Mouse (Mus musculus): Measurements from ENCODE around the gene Stat5b. TPM values are rescaled to one million over a fixed set of nuclear protein-coding genes. Genes with fewer than 3 reads are reported as not detected.
A peak's percentile ranks its signal among the peaks of the same experiment; 100 is the strongest.

Stat5b gene
- polyA plus RNA-seq, 1 experiment, result 23.2 TPM

DNA sequence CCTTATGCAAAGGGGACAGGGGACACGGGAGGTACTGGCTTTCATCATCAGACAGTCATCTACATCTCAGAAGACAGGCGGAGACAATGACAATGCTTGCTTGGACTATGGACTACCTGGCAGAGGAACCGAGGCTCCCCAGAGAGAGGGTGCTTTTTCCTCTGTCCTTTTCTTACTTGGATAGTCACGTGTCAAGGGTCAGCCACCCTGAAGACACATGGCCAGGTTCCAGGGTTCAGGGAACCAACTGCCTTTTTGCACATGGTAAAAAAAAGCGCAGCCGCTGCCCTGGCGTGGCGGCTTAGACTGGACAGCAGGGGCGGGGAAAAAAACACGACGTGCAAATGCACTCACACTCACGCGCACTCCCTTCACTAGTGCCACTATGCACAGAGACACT, 68.0 kb downstream of the Stat5b start:
- H3K27ac ChIP-seq (ENCODE audit: insufficient read depth, low read depth, low read length), result peak overlapping the region; percentile 7; the same call in 1 of the 2 replicates
- peaks cover 4% of the 10 kb centered on the region; the same call in 1 of the 2 replicates for H3K4me1 ChIP-seq (ENCODE audit: control insufficient read depth, insufficient read depth, low read length)
- no peaks in the 10 kb centered on the region for H3K27me3 ChIP-seq (replicated peaks; ENCODE audit: control insufficient read depth, insufficient read depth, low read length)
- no peak overlapping the region for H3K4me3 ChIP-seq (ENCODE audit: insufficient read depth, low read depth, low read length)
- peak; percentile 96 for DNase-seq
- H3K36me3 ChIP-seq (ENCODE audit: control insufficient read depth, insufficient read depth, low read length), result no peaks in the 10 kb centered on the region; the same call in 1 of the 2 replicates
- TF ChIP-seq CTCF (conservative IDR thresholded peaks at IDR 0.05; ENCODE audit: insufficient read depth, insufficient read length, low read depth, low read length) (no peak), POLR2A (IDR thresholded peaks at IDR 0.05; ENCODE audit: low read depth, low read length) (no peak)
- WGBS, result 57% methylated on average over 13 of the region's 13 CpGs

DNA sequence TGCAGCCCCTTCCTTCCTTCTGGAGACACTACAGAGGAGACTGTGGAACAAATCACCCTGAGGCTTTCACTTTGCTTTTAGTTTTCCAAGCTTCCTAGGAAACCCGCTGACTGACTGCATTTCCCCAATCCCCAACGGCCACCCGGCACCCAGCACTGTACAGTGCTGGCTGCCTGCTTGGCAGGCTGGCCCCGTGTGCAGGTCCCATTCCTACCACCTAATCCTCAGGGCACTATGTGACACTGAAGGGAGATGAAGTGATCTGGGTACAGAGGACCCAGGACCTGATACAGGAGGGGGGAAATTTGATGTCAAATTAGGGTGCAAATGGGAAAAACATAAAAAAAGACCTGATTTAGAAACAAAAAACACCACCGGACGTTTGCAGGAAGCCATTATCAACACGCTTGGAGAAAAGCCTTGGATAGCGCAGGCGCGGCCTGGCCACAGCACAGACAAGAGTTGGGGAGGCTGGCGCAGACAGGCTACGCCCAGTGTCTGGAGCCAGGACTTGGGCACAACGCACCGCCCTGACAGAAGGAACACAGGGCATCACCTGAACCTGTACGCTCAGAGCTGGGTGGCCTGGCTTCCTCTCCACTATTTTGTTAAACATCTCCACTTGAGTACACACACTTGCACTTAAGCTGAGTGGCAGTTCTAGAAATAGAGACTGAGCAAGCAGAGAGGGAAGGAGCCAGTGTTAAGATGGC, 68.6 kb downstream of the Stat5b start:
- Histone ChIP-seq H3K4me1 (ENCODE audit: control insufficient read depth, insufficient read depth, low read length) (peaks cover 4% of the 10 kb centered on the region; the same call in 1 of the 2 replicates), H3K36me3 (ENCODE audit: control insufficient read depth, insufficient read depth, low read length) (no peaks in the 10 kb centered on the region; the same call in 1 of the 2 replicates), H3K27ac (ENCODE audit: insufficient read depth, low read depth, low read length) (peak overlapping the region; percentile 5; the same call in 1 of the 2 replicates), H3K27me3 (replicated peaks; ENCODE audit: control insufficient read depth, insufficient read depth, low read length) (no peaks in the 10 kb centered on the region), H3K4me3 (ENCODE audit: insufficient read depth, low read depth, low read length) (no peak overlapping the region)
- 84% methylated on average over 15 of the region's 15 CpGs for WGBS
- TF ChIP-seq CTCF (conservative IDR thresholded peaks at IDR 0.05; ENCODE audit: insufficient read depth, insufficient read length, low read depth, low read length), result no peak
- TF ChIP-seq POLR2A (IDR thresholded peaks at IDR 0.05; ENCODE audit: low read depth, low read length), result no peak
- DNase-seq, result peak; percentile 56

DNA sequence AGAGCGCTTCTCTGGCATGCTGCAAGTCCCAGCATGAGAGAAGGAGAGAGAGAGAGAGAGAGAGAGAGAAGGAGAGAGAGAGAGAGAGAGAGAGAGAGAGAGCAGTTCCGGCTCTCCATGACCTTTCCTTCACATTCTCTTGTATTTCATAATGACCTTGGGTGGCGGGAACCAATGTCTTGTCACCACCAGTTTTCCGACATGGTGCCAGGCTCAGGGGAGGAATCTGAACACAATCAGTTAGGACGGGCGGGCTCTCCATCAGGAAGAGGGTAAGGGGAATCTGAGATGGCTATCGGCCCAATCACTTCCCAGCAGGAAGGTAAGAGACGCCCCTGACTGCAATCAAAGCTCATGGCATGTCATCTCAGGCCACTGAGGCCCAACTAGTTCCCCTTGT, 70.3 kb downstream of the Stat5b start:
- H3K4me1 ChIP-seq (ENCODE audit: control insufficient read depth, insufficient read depth, low read length), result peaks cover 4% of the 10 kb centered on the region; the same call in 1 of the 2 replicates
- H3K4me3 ChIP-seq (ENCODE audit: insufficient read depth, low read depth, low read length), result no peak overlapping the region
- no peak for TF ChIP-seq POLR2A (IDR thresholded peaks at IDR 0.05; ENCODE audit: low read depth, low read length)
- no peak for TF ChIP-seq CTCF (conservative IDR thresholded peaks at IDR 0.05; ENCODE audit: insufficient read depth, insufficient read length, low read depth, low read length)
- H3K27me3 ChIP-seq (replicated peaks; ENCODE audit: control insufficient read depth, insufficient read depth, low read length), result no peaks in the 10 kb centered on the region
- H3K36me3 ChIP-seq (ENCODE audit: control insufficient read depth, insufficient read depth, low read length), result no peaks in the 10 kb centered on the region; the same call in 1 of the 2 replicates
- WGBS, result 82% methylated on average over 8 of the region's 8 CpGs
- no peak overlapping the region for H3K27ac ChIP-seq (ENCODE audit: insufficient read depth, low read depth, low read length)
- no peak for DNase-seq

DNA sequence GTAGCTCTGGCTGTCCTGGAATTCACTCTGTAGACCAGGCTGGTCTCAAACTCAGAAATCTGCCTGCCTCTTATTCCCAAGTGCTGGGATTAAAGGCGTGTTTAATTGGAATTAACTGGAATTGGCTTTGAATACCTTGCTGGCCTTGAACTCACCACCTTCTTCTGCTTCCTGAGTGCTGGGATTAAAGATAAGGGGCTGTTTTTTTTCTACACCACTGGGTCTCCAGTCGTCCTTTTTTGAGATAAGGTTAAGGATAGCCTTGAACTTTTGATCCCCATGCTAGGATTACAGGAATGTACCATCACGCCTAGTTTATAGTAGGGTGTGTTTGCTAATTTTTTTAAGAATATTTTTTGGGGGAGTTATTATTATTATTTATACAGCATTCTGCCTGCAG, 72.5 kb downstream of the Stat5b start:
- TF ChIP-seq POLR2A (IDR thresholded peaks at IDR 0.05; ENCODE audit: low read depth, low read length), result no peak
- TF ChIP-seq CTCF (conservative IDR thresholded peaks at IDR 0.05; ENCODE audit: insufficient read depth, insufficient read length, low read depth, low read length), result no peak
- 77% methylated on average over 3 of the region's 3 CpGs for WGBS
- H3K4me1 ChIP-seq (ENCODE audit: control insufficient read depth, insufficient read depth, low read length), result peaks cover 4% of the 10 kb centered on the region; the same call in 1 of the 2 replicates
- no peak for DNase-seq
- no peak overlapping the region for H3K27ac ChIP-seq (ENCODE audit: insufficient read depth, low read depth, low read length)
- no peaks in the 10 kb centered on the region for H3K27me3 ChIP-seq (replicated peaks; ENCODE audit: control insufficient read depth, insufficient read depth, low read length)
- H3K36me3 ChIP-seq (ENCODE audit: control insufficient read depth, insufficient read depth, low read length), result no peaks in the 10 kb centered on the region
- H3K4me3 ChIP-seq (ENCODE audit: insufficient read depth, low read depth, low read length), result no peak overlapping the region

DNA sequence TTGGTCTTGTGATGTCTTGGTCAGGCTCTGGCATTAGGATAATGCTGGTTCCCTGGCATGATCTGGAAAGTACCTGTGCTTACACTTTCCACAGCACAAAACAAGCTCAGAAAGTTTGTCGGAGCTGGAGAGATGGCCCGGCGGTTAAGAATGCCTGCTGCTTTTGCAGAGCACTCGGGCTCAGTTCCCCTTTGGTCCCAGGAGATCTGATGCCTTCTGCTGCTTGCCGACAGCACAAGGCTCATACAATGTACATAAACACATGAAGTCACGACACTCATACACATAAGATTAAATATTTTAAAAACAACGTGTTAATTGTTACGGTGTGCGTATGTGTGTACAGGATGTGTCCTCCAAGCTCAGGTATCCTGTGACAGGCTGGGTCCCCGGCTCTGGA, 74.6 kb downstream of the Stat5b start:
- 87% methylated on average over 10 of the region's 10 CpGs for WGBS
- peaks cover 4% of the 10 kb centered on the region; the same call in 1 of the 2 replicates for H3K4me1 ChIP-seq (ENCODE audit: control insufficient read depth, insufficient read depth, low read length)
- no peaks in the 10 kb centered on the region for H3K27me3 ChIP-seq (replicated peaks; ENCODE audit: control insufficient read depth, insufficient read depth, low read length)
- DNase-seq, result no peak
- H3K36me3 ChIP-seq (ENCODE audit: control insufficient read depth, insufficient read depth, low read length), result no peaks in the 10 kb centered on the region
- no peak overlapping the region for H3K27ac ChIP-seq (ENCODE audit: insufficient read depth, low read depth, low read length)
- TF ChIP-seq POLR2A (IDR thresholded peaks at IDR 0.05; ENCODE audit: low read depth, low read length), result no peak
- no peak for TF ChIP-seq CTCF (conservative IDR thresholded peaks at IDR 0.05; ENCODE audit: insufficient read depth, insufficient read length, low read depth, low read length)
- H3K4me3 ChIP-seq (ENCODE audit: insufficient read depth, low read depth, low read length), result no peak overlapping the region

DNA sequence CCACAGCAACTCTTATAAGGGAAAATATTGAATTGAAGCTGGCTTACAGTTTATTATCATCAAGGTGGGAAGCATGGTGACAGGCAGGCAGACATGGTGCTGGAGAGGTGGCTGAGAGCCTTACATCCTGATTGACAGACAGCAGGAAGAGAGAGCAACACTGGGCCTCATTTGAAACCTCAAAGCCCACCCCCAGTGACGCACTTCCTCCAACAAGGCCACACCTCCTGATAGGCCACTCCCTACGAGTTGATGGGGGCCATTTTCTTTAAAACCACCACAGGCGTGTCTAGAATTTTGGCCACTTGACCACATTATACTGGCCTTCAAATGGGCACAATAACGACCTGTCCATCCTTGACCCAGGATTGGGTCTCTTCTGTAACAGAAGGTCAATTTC, 76.3 kb downstream of the Stat5b start:
- TF ChIP-seq CTCF (conservative IDR thresholded peaks at IDR 0.05; ENCODE audit: insufficient read depth, insufficient read length, low read depth, low read length) (no peak), POLR2A (IDR thresholded peaks at IDR 0.05; ENCODE audit: low read depth, low read length) (no peak)
- no peak for DNase-seq
- H3K27me3 ChIP-seq (replicated peaks; ENCODE audit: control insufficient read depth, insufficient read depth, low read length), result no peaks in the 10 kb centered on the region
- no peaks in the 10 kb centered on the region for H3K36me3 ChIP-seq (ENCODE audit: control insufficient read depth, insufficient read depth, low read length)
- peaks cover 12% of the 10 kb centered on the region; the same call in 1 of the 2 replicates for H3K4me1 ChIP-seq (ENCODE audit: control insufficient read depth, insufficient read depth, low read length)
- WGBS, result 88% methylated on average over 4 of the region's 4 CpGs
- H3K27ac ChIP-seq (ENCODE audit: insufficient read depth, low read depth, low read length), result no peak overlapping the region
- H3K4me3 ChIP-seq (ENCODE audit: insufficient read depth, low read depth, low read length), result no peak overlapping the region

DNA sequence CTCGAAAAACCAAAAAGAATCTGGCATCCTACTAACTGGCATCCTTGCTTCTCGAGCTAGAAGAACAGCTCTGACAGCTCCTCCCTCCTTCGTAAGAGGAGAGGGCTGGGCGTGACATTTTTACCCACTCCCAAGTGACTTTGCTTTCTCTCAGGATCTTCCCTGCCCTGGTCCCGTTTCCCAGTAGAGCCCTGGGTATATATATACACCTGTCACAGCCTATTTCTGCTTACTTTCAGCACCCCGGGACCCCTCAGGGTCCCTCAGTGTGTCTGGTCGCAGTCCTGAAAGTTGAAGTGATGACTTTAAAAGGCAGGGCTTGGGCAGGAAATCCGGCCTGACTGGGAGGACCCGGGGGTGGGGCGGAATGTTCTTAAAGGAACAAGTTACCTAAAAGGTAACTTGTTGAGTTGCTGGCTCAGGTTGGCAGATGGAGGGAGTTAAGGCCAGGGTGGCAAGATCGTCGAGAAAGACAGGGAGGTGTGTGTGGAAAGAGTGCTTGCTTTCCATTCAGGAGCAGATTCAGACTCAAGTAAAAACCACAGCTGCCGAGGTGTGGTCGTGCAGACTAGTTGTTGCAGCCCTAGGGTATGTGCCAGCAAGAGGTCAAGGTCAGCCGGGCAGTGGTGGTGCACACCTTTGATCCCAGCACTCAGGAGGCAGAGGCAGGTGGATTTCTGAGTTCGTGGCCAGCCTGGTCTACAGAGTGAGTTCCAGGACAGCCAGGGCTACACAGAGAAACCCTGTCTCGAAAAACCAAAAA, 79.7 kb downstream of the Stat5b start, which contains the start of gene Ghdc:
Gene Ghdc, minus strand, starts transcription at position 312 of the 763 bp plus-strand sequence.
- peak; percentile 95 for DNase-seq
- Histone ChIP-seq H3K36me3 (ENCODE audit: control insufficient read depth, insufficient read depth, low read length) (no peaks in the 10 kb centered on the region), H3K27me3 (replicated peaks; ENCODE audit: control insufficient read depth, insufficient read depth, low read length) (no peaks in the 10 kb centered on the region), H3K4me3 (ENCODE audit: insufficient read depth, low read depth, low read length) (peak within 1 kb of the TSS; percentile 84), H3K4me1 (ENCODE audit: control insufficient read depth, insufficient read depth, low read length) (peaks cover 19% of the 10 kb centered on the region; the same call in 1 of the 2 replicates), H3K27ac (ENCODE audit: insufficient read depth, low read depth, low read length) (peak within 1 kb of the TSS; percentile 93)
- TF ChIP-seq CTCF (conservative IDR thresholded peaks at IDR 0.05; ENCODE audit: insufficient read depth, insufficient read length, low read depth, low read length), result no peak
- no peak for TF ChIP-seq POLR2A (IDR thresholded peaks at IDR 0.05; ENCODE audit: low read depth, low read length)
- WGBS, result 9% methylated on average over 17 of the region's 17 CpGs
